Mouse (Mus musculus) CD4-positive naive resting alpha-beta T cell, adult 57 days (primary cell): ENCODE measurements around the gene Pirt. TPM values are rescaled to one million over a fixed set of nuclear protein-coding genes. Genes with fewer than 3 reads are reported as not detected.

Experiments
- total RNA-seq: library from RNA; stranded (reverse); gene quantifications from one replicate; pipeline ENCODE4 v1.2.4, GENCODE M21; 2023

Gene Pirt
- not detected for total RNA-seq

DNA sequence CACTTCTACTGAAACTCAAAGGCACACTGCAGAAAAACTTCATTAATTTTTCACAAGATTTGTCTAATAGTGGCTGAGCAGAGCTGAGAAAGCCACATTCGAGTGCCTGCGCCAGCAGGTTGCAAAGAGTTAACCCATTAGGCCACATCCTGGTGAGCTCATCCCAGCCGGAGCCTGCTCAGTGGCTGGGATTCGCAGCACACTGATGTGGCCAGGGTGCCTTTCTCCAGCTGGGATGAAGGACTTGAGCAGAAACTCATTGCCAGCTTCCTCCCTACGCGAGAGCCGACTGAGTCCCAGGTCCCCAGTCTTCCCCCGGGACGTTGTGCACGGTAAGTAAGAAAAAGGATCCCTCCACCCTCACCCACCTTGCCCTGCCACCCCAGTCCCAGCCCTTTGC, at the start of gene Pirt:
Pirt (plus strand) TSS at position 171 of the 400 bp plus-strand sequence.

DNA sequence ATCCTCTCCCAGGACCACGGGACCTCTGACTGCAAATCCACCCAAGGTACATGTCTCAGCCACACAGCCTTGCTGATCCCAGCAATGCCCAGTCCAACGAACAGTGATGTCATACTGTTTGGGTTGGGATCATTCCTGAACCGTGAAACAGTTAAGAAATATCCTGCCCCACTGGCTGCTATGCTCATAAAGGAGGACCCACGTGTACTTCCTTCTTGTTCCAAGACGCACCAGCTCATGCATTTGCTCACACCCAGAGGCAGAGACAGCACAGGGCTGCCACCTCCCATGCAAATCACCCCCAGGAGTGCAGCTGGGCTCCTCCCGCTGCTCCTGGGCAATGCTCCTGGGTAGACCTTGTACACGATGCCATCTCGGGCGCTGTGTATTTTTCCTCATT, 44.5 kb downstream of the Pirt start, which contains the start of gene Tmem238l:
Tmem238l (plus strand) TSS at position 336 of the 400 bp plus-strand sequence.

Other genes starting within 250 kb of the Pirt start
- not detected for gene Tmem238l, start 44.7 kb downstream of the Pirt start, total RNA-seq
- 0.68 TPM for gene Tmem220, start 113.2 kb downstream of the Pirt start, total RNA-seq
- gene Adprm, start 140.6 kb downstream of the Pirt start, total RNA-seq: 40.6 TPM
- gene Sco1, start 140.7 kb downstream of the Pirt start, total RNA-seq: 12.4 TPM
- 0.18 TPM for gene Myh3, start 166.3 kb downstream of the Pirt start, total RNA-seq